Mouse (Mus musculus): ENCODE measurements around the gene Rita1.

- TF ChIP-seq GATA1 (IDR thresholded peaks at IDR 0.05; ENCODE audit: borderline replicate concordance, low read length) (no peak), CTCF (IDR thresholded peaks at IDR 0.05; ENCODE audit: low read depth, low read length) (no peak), TAL1 (conservative IDR thresholded peaks at IDR 0.05; ENCODE audit: low read depth, low read length) (no peak), GATA2 (IDR thresholded peaks at IDR 0.05; ENCODE audit: borderline replicate concordance, low read depth, low read length) (no peak), POLR2AphosphoS5 (IDR thresholded peaks at IDR 0.05; ENCODE audit: insufficient replicate concordance, low read depth, low read length) (no peak)
Measured at GRCm38 (mm10) chr5:120566681-120567252, 45.6 kb downstream of the Rita1 start.

All from G1E (cell line).